Comparison of ENCODE assay signal across 10 mouse cellular contexts in the genomic region with DNA sequence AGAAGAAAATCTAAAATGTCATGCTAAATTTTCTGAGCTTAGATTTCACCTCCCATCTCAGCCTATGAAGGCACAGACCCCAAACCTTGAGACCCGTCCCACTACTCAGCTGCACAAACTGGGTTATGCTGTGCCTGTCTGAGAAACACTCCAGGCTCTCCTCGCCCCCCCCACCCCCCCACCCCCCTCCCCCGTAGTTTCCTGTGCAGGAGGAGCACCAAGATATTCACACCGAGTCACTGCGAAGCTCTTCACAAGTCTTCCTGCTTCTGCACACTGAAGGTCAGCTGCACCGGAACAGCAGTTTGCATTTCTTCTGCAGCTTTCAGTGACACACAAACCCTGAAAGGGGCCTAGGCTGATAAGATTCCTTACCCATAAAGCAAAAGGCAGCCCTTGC.
DNase-seq lines count a peak whose midpoint lies in the region; ATAC-seq and TF ChIP-seq lines count a peak whose summit lies in the region.
"Had no signal": no experiment of that assay in that cellular context is flagged by ENCODE, and none has a peak within 500 bp of the region (broad histone marks: within the 10 kb centered on the region; RNA-seq: fewer than 3 reads in every experiment).

No protein-coding gene starts in this region.

- WGBS in heart, embryonic 15.5 days = 8% methylated on average over 6 of the region's 6 CpGs
- WGBS in embryonic facial prominence, embryonic 11.5 days = 22% methylated on average over 6 of the region's 6 CpGs
- 22% methylated on average over 6 of the region's 6 CpGs for WGBS in liver, postnatal 0 days (ENCODE audit: insufficient replicate concordance)

- no peaks in the 10 kb centered on the region for H3K9me3 ChIP-seq in heart, embryonic 15.5 days (replicated peaks)
- no peaks in the 10 kb centered on the region for H3K9me3 ChIP-seq in embryonic facial prominence, embryonic 11.5 days (replicated peaks; ENCODE audit: control insufficient read depth, low read length)
- H3K9me3 ChIP-seq in liver, postnatal 0 days (ENCODE audit: low read length) = no peaks in the 10 kb centered on the region

- peak; percentile 62 for ATAC-seq in heart, embryonic 15.5 days (replicated peaks; ENCODE audit: insufficient number of reproducible peaks, insufficient read depth, low FRiP score, low read depth)
- 0 out of 2 replicates have a peak, but pooled peaks have one; percentile 48 for ATAC-seq in embryonic facial prominence, embryonic 11.5 days (replicated peaks; ENCODE audit: insufficient number of reproducible peaks, low FRiP score, low TSS enrichment, low read depth)
- ATAC-seq in liver, postnatal 0 days = no peak

- no peak for TF ChIP-seq CTCF in liver, postnatal 0 days (IDR thresholded peaks at IDR 0.05; ENCODE audit: low read depth)

- H3K4me3 ChIP-seq in heart, embryonic 15.5 days = no peak overlapping the region
- H3K4me3 ChIP-seq in embryonic facial prominence, embryonic 11.5 days (ENCODE audit: low read depth, low read length) = no peak overlapping the region
- H3K4me3 ChIP-seq in liver, postnatal 0 days (ENCODE audit: low read depth, low read length) = no peak overlapping the region

- no peak for TF ChIP-seq EP300 in liver, postnatal 0 days (IDR thresholded peaks at IDR 0.05; ENCODE audit: low read depth)

- H3K27ac ChIP-seq in heart, embryonic 15.5 days = peak overlapping the region; percentile 39
- H3K27ac ChIP-seq in embryonic facial prominence, embryonic 11.5 days (replicated peaks; ENCODE audit: low read depth, low read length) = no peak overlapping the region
- H3K27ac ChIP-seq in liver, postnatal 0 days (ENCODE audit: low read depth) = no peak overlapping the region

- no peak overlapping the region for H3K9ac ChIP-seq in heart, embryonic 15.5 days
- H3K9ac ChIP-seq in embryonic facial prominence, embryonic 11.5 days (replicated peaks; ENCODE audit: low read length) = no peak overlapping the region
- no peak overlapping the region for H3K9ac ChIP-seq in liver, postnatal 0 days (replicated peaks)

- no peak for DNase-seq in heart, postnatal 4 days
- peak; percentile 36 for DNase-seq in ovary, adult 18-20 months (ENCODE audit: low spot score)
- DNase-seq in ovary, postnatal 14 days (ENCODE audit: low spot score) = no peak
- DNase-seq in embryonic facial prominence, embryonic 11.5 days (ENCODE audit: low spot score) = no peak
- DNase-seq in liver, postnatal 0 days = peak; percentile 17
- no peak for DNase-seq in spleen, postnatal 14 days (ENCODE audit: low spot score in 2 of 2)
- DNase-seq in left cerebral cortex, adult 18-20 months (ENCODE audit: low spot score in 2 of 2) = no peak
- DNase-seq: heart, postnatal 14 days; lung, postnatal 36 days had no signal

- H3K4me1 ChIP-seq in heart, embryonic 15.5 days (replicated peaks) = peaks cover 9% of the 10 kb centered on the region
- no peaks in the 10 kb centered on the region for H3K4me1 ChIP-seq in embryonic facial prominence, embryonic 11.5 days (ENCODE audit: control insufficient read depth, insufficient read depth, low read length)
- H3K4me1 ChIP-seq in liver, postnatal 0 days (ENCODE audit: insufficient read depth) = no peaks in the 10 kb centered on the region; the same call in 1 of the 2 replicates

- no peaks in the 10 kb centered on the region for H3K27me3 ChIP-seq in heart, embryonic 15.5 days
- H3K27me3 ChIP-seq in embryonic facial prominence, embryonic 11.5 days (ENCODE audit: control insufficient read depth, insufficient read depth, low read length) = no peaks in the 10 kb centered on the region
- H3K27me3 ChIP-seq in liver, postnatal 0 days (ENCODE audit: insufficient read depth, low read length) = no peaks in the 10 kb centered on the region

- H3K4me2 ChIP-seq in heart, embryonic 15.5 days = peak overlapping the region; percentile 48
- H3K4me2 ChIP-seq in embryonic facial prominence, embryonic 11.5 days (ENCODE audit: low read depth, low read length) = no peak overlapping the region
- H3K4me2 ChIP-seq in liver, postnatal 0 days (ENCODE audit: low read depth, low read length) = no peak overlapping the region

- no peaks in the 10 kb centered on the region for H3K36me3 ChIP-seq in heart, embryonic 15.5 days
- H3K36me3 ChIP-seq in embryonic facial prominence, embryonic 11.5 days (replicated peaks; ENCODE audit: control insufficient read depth, insufficient read depth, low read depth, low read length) = no peaks in the 10 kb centered on the region
- H3K36me3 ChIP-seq in liver, postnatal 0 days (replicated peaks; ENCODE audit: insufficient read depth, low read length) = no peaks in the 10 kb centered on the region

Comparison
In these comparisons a context has a peak if more than half of its experiments do, and no peak if none do; other contexts are left out.
1. DNase-seq: peak in ovary, adult 18-20 months (single experiment) and liver, postnatal 0 days (single experiment); none in heart, postnatal 4 days (single experiment), ovary, postnatal 14 days (single experiment), embryonic facial prominence, embryonic 11.5 days (single experiment), spleen, postnatal 14 days (0 of 2) and left cerebral cortex, adult 18-20 months (0 of 2).